Mouse (Mus musculus) spleen, adult 10 weeks (tissue): Measurements from ENCODE around the gene Cryba1. TPM values are rescaled to one million over a fixed set of nuclear protein-coding genes. Genes with fewer than 3 reads are reported as not detected.

Source experiments
- polyA plus RNA-seq: library from polyadenylated mRNA; stranded (reverse); fragments of 350-450 nt; fragmentation: Illumina TruSeq; extraction: RNeasy Lipid Tissue Mini Kit (QIAGEN cat#74804); gene quantifications from one replicate; pipeline ENCODE4 v1.2.3, GENCODE M21; 2015; ENCODE audit warnings: low replicate concordance; ENCODE audit not compliant: insufficient read depth

Gene Cryba1
- polyA plus RNA-seq = not detected

GRCm38 (mm10) chr11:77725183-77725582 is at the start of gene Cryba1:
TSS of gene Cryba1 (minus strand) at chr11:77725283.

DNA sequence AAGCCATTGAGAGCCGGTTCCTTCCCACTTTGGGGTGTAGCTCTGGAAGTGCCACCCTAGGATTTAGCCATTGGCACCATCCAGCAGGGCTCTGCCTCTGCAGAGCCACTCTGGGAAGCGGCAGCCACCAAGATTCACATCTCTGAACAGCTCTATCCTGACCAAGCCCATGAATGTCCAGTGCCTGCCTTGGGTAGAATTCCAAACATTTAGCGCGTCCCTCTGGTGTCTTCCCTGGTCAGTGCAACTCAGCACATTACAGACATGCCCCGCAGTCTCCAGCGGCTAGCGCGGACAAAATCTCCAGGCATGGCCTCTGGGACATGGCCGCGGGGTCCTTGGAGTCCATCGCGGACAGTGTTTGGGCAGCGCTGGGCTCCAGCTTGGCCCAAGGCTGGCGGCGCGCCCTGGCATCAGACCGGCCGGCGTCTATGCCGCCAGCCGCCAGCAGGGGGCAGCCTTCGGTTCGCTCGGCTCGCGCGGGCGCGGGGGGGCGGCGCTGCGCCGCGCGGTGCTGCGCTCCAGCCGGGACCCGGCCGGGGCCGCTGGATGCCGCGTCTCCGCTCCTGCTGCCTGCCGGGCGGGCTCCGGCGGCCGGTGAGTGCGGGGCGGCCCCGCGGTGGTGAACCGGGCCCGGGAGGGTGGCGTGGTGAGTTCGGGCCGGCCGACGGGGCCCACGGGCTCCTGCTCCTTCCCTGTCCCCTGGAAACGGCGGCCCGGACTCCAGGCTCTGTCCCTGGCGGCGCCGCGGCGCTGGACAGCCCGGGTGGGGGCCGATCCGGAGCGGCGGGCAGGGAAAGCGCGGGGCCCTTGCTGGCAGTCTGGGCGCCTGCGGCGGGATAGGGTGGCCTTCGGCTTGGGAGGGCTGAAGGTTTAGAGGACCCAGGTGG is 37.9 kb upstream of the Cryba1 start, which contains the start of gene Myo18a:
Gene Myo18a, plus strand, starts transcription at position 464 of the 890 bp plus-strand sequence.

DNA sequence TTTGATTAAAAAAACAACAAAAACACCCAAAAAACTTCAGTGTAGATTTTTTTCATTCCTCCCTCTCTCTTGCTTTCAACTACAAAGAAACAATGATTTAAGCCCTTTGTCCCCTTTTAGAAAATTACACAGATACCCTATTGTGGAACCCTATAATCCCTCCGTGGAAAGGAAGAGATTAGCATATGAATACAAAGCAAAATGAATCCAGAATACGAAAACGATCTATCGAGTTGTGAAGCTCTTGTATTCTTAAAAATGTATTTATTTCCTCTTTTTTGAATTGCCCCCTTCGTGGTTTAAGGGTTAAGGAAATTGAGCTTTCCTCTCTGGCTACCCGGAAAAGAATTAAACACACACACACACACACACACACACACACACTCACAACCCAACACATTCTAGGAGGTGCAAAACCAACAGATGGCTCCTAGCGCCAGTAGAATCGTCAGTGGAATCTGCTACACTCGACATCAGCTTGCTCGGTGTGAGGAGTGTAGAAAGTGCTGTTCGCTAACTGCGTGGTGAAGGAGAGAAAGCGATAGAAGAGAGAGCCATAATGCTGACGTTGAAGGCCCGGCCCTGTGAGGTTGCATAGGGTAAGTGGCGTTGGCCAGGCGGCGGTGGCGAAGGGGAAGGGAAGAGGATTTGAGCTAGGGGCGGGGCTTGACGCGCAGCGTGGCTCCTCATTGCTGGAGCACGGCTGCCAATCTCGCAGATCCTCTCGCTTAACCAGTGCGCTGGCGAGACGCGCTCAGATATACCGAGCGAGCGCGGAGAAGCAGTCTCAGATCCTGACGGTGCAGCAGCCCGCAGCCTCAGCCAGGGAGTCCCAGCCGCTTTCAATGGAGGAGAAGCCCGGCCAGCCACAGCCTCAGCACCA is 39.5 kb downstream of the Cryba1 start, which contains the start of gene Nufip2:
Gene Nufip2, plus strand, starts transcription at position 773 of the 883 bp plus-strand sequence.

Other genes starting within 250 kb of the Cryba1 start
- gene Ankrd13b, start 235.6 kb downstream of the Cryba1 start, polyA plus RNA-seq = 1.0 TPM
- 11.2 TPM for gene Git1, start 231.7 kb downstream of the Cryba1 start, polyA plus RNA-seq
- 3.5 TPM for gene Abhd15, start 210.2 kb downstream of the Cryba1 start, polyA plus RNA-seq
- gene Trp53i13, start 209.3 kb downstream of the Cryba1 start, polyA plus RNA-seq = 1.1 TPM
- gene Gm10392, start 206.1 kb downstream of the Cryba1 start, polyA plus RNA-seq = 0.48 TPM
- 45.2 TPM for gene Taok1, start 117.5 kb downstream of the Cryba1 start, polyA plus RNA-seq
- gene Nufip2, start 39.1 kb downstream of the Cryba1 start, polyA plus RNA-seq = 80.8 TPM
- gene Myo18a, start 38.0 kb upstream of the Cryba1 start, polyA plus RNA-seq = 16.4 TPM
- not detected for gene Gm10277, start 62.5 kb upstream of the Cryba1 start, polyA plus RNA-seq
- 2.0 TPM for gene Pipox, start 168.8 kb upstream of the Cryba1 start, polyA plus RNA-seq
- gene Sez6, start 205.5 kb upstream of the Cryba1 start, polyA plus RNA-seq = not detected